Mouse (Mus musculus) liver, postnatal 0 days (tissue): ENCODE measurements at regions not wholly inside any gene's neighbourhood (a gene's known extent, or its start where the extent isn't known, plus 50 kb on each side); places are given as distances from the start of the nearest gene placed in this dataset.

Experiments used
- ATAC-seq: fragments of 200-750 bp; cut with Nextera tagmentation; 2 replicates; pipeline ENCODE4 v1.8.0; 2017; ENCODE audit warnings: mild to moderate bottlenecking, moderate library complexity
- DNase-seq: peaks from one replicate; pipeline ENCODE4 v3.0.0-alpha.2; 2016
- H3K27ac ChIP-seq: fragments of 300-500 bp; sonication (generic); 2 replicates; pipeline ENCODE4 v1.5.1; 2014; ENCODE audit warnings: antibody characterized with exemption, moderate library complexity, mild to moderate bottlenecking, low read depth
- H3K27me3 ChIP-seq: fragments of 300-500 bp; sonication (generic); 2 replicates; pipeline ENCODE4 v1.6.1; 2014; ENCODE audit warnings: low read length, control low read depth, mixed read lengths; ENCODE audit not compliant: insufficient read depth
- H3K36me3 ChIP-seq: fragments of 300-500 bp; sonication (generic); replicated peaks from 2 replicates; pipeline ENCODE4 v1.6.1; 2014; ENCODE audit warnings: mild to moderate bottlenecking, control low read depth, low read length, moderate library complexity, mixed read lengths; ENCODE audit not compliant: insufficient read depth
- H3K4me1 ChIP-seq: fragments of 300-500 bp; sonication (generic); 2 replicates; pipeline ENCODE4 v1.6.1; 2014; ENCODE audit warnings: antibody characterized with exemption, mild to moderate bottlenecking, control low read depth; ENCODE audit not compliant: insufficient read depth
- H3K4me2 ChIP-seq: fragments of 300-500 bp; sonication (generic); 2 replicates; pipeline ENCODE4 v1.6.1; 2014; ENCODE audit warnings: low read depth, mild to moderate bottlenecking, low read length, moderate library complexity, mixed read lengths
- H3K4me3 ChIP-seq: fragments of 300-500 bp; sonication (generic); 2 replicates; pipeline ENCODE4 v1.5.1; 2014; ENCODE audit warnings: low read depth, low read length
- H3K9ac ChIP-seq: fragments of 300-500 bp; sonication (generic); replicated peaks from 2 replicates; pipeline ENCODE4 v1.6.1; 2014; ENCODE audit warnings: mild to moderate bottlenecking, moderate library complexity
- H3K9me3 ChIP-seq: fragments of 300-500 bp; sonication (generic); 2 replicates; pipeline ENCODE4 v1.6.1; 2016; ENCODE audit warnings: mild to moderate bottlenecking, control low read depth, low read length, mixed read lengths
- CTCF ChIP-seq: sonication (generic); IDR thresholded peaks from 2 replicates; pipeline ENCODE4 v1.5.1; 2016; ENCODE audit warnings: antibody characterized with exemption, low read depth
- EP300 ChIP-seq: IDR thresholded peaks from 2 replicates; pipeline ENCODE4 v1.6.1; 2016; ENCODE audit warnings: antibody characterized with exemption, low read depth, mild to moderate bottlenecking
- WGBS: fragments of 180-500 bp; shearing (Covaris S2); extraction: QIAGEN DNeasy Blood & Tissue Kit; methylation state at CpG from one replicate; pipeline ENCODE4 v1.1.7; 2014; ENCODE audit not compliant: insufficient replicate concordance; 5-methylcytosine and 5-hydroxymethylcytosine counted together

DNA sequence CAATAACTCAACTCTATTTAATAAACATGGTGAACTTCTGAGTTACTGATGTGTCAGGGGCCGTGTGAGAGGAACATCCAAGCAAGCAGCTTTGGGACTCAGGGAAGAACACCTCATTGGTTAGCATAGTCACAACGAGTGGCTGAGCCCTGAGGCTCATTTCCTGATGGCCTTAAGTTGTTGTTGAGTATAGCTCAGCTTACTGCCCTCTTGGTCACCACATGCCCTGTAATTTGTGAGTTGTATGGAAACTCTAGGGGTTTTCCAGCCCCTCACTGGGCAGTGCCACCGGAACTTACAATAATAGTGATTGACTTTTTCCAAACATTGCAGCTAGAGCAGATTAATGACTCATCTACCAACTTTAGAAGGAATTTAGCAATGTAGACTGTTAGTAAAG, 173.4 kb downstream of the 1700129C05Rik start:
- ATAC-seq (no peak), DNase-seq (no peak)
- Histone ChIP-seq H3K9me3 (no peaks in the 10 kb centered on the region), H3K4me1 (no peaks in the 10 kb centered on the region), H3K27ac (no peak overlapping the region), H3K4me3 (no peak overlapping the region), H3K4me2 (no peak overlapping the region), H3K9ac (no peak overlapping the region), H3K36me3 (no peaks in the 10 kb centered on the region), H3K27me3 (no peaks in the 10 kb centered on the region)
- WGBS, result 61% methylated on average over 3 of the region's 3 CpGs
- TF ChIP-seq CTCF (no peak), EP300 (no peak)

DNA sequence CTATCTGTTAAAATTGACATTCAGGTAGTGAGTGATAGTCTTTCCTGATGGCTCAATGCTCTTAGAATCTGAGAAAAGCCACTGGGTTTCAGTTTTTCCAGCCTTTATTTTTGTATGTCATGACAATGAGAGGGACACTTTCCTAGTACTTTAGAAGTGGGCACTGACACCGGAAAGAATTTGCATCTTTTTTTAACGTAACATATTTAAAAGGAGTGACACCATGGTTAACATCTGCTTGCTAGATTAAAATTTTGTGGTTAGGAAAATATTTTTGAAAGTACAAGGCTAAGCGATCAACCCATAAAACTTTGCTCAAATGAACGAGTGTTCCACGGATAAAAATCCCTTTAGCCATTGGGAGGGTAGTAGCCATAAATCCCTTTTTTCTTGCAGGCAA, 174.7 kb downstream of the 1700129C05Rik start:
- Histone ChIP-seq H3K27ac (no peak overlapping the region), H3K4me1 (no peaks in the 10 kb centered on the region), H3K36me3 (no peaks in the 10 kb centered on the region), H3K9me3 (no peaks in the 10 kb centered on the region), H3K9ac (no peak overlapping the region), H3K27me3 (no peaks in the 10 kb centered on the region), H3K4me3 (no peak overlapping the region), H3K4me2 (no peak overlapping the region)
- no peak for TF ChIP-seq CTCF
- no peak for TF ChIP-seq EP300
- WGBS, result 77% methylated on average over 5 of the region's 5 CpGs
- DNase-seq (no peak), ATAC-seq (no peak)

DNA sequence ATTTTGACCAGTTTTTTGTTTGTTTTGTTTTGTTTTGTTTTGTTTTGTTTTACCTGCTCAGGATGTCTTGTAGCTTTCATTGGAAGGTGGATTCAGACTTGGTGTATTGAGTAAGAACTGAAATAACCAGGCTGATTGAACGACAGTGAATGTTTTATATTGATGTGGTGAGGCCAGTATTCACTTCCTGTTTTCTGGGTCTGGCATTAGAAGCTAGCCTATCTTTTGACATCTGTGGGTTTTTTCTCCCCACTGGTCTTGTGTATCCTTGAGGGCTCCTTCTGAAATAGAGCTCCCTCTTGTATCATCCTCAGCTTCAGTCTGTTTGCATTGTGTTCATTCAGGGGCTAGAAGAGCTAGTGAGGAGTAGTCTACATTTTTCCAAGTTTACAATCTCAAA, 175.5 kb downstream of the 1700129C05Rik start:
- H3K4me3 ChIP-seq, result no peak overlapping the region
- H3K9me3 ChIP-seq, result no peaks in the 10 kb centered on the region
- no peaks in the 10 kb centered on the region for H3K36me3 ChIP-seq
- DNase-seq (no peak), ATAC-seq (no peak)
- no peak overlapping the region for H3K9ac ChIP-seq
- no peak overlapping the region for H3K4me2 ChIP-seq
- H3K4me1 ChIP-seq, result no peaks in the 10 kb centered on the region
- 31% methylated on average over 1 of the region's 1 CpGs for WGBS
- H3K27ac ChIP-seq, result no peak overlapping the region
- TF ChIP-seq EP300 (no peak), CTCF (no peak)
- H3K27me3 ChIP-seq, result no peaks in the 10 kb centered on the region

GRCm38 (mm10) chr14:58944958-58945357, 197.7 kb downstream of the 1700129C05Rik start:
- no peaks in the 10 kb centered on the region for H3K9me3 ChIP-seq
- H3K27me3 ChIP-seq, result no peaks in the 10 kb centered on the region
- no peaks in the 10 kb centered on the region for H3K4me1 ChIP-seq
- TF ChIP-seq EP300 (no peak), CTCF (no peak)
- WGBS, result 82% methylated on average over 2 of the region's 2 CpGs
- no peak overlapping the region for H3K4me2 ChIP-seq
- H3K27ac ChIP-seq, result no peak overlapping the region
- DNase-seq (no peak), ATAC-seq (no peak)
- no peaks in the 10 kb centered on the region for H3K36me3 ChIP-seq
- no peak overlapping the region for H3K4me3 ChIP-seq
- no peak overlapping the region for H3K9ac ChIP-seq

DNA sequence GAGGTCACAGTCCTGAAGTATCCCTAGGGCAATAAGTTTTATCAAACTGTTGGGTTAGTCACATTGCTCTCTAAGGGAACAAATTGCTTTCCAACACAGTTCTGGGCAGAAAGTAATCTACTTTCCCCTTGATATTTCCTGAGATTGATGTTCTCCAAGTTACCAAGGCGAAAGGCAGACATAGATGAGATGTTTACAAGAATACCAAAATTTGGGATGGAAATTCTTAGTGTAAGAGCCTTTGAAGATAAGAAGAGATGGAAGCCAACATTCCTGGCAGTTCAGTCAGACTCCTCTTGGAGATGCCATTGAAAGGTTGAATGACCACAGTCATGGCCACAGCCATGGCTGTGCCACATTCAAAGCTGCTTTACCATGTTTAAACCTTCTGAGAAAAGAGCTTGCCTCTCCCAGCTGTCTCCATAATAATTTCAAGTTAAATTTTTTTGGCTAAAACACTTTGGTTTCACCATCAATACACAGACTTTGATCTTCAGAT, 199.4 kb downstream of the 1700129C05Rik start:
- no peak overlapping the region for H3K4me3 ChIP-seq
- 72% methylated on average over 1 of the region's 1 CpGs for WGBS
- H3K36me3 ChIP-seq, result no peaks in the 10 kb centered on the region
- no peak overlapping the region for H3K27ac ChIP-seq
- no peak for ATAC-seq
- DNase-seq, result no peak
- no peaks in the 10 kb centered on the region for H3K9me3 ChIP-seq
- H3K9ac ChIP-seq, result no peak overlapping the region
- no peaks in the 10 kb centered on the region for H3K4me1 ChIP-seq
- H3K27me3 ChIP-seq, result no peaks in the 10 kb centered on the region
- TF ChIP-seq CTCF, result no peak
- no peak for TF ChIP-seq EP300
- H3K4me2 ChIP-seq, result no peak overlapping the region

DNA sequence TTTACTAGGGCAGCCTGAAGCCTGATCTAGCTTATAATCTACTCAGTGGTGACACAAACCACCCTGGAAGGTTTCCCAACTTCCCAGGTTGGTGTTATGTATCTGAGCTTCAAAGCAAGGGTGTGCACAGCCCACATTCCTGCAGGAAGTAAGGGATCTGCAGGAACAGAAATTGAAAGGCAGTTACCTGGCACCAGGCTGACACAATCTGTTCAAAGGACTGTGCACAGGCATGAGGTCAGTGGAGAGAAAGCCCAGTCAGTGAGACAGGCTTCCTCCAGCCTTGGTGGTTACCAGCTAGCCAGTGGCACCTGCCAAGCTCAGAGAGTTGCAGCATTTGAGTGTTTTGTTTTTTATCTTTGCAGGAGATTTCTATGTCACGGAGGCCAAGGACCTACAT, 203.6 kb downstream of the 1700129C05Rik start:
- 61% methylated on average over 1 of the region's 1 CpGs for WGBS
- Histone ChIP-seq H3K4me3 (no peak overlapping the region), H3K27me3 (no peaks in the 10 kb centered on the region), H3K4me1 (no peaks in the 10 kb centered on the region), H3K9me3 (no peaks in the 10 kb centered on the region), H3K4me2 (no peak overlapping the region), H3K9ac (no peak overlapping the region), H3K36me3 (no peaks in the 10 kb centered on the region), H3K27ac (no peak overlapping the region)
- DNase-seq, result no peak
- no peak for ATAC-seq
- TF ChIP-seq CTCF (no peak), EP300 (no peak)

DNA sequence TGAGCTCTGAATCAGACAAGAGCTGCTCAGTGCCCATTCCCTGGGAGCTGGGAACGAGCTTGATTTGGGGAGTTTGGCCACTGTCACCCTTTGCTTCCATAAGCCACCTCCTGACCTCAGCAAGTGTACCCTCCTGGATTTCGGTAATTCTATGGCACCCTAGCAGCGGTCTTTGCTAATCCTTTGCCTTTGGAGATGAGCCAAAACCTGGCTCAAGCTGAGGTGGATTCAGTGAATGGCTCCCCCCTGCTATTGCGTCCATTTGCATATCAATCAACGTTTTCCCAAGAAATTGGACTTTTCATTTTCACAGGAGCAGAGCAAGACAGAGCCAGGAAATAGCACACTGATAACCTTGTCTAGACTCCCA, 204.1 kb downstream of the 1700129C05Rik start:
- WGBS, result 58% methylated on average over 5 of the region's 5 CpGs

More for the DNA sequence above, 204.1 kb downstream of the 1700129C05Rik start:
- Histone ChIP-seq H3K9ac (no peak overlapping the region), H3K36me3 (no peaks in the 10 kb centered on the region), H3K27me3 (no peaks in the 10 kb centered on the region), H3K27ac (no peak overlapping the region), H3K4me2 (no peak overlapping the region), H3K4me3 (no peak overlapping the region), H3K9me3 (no peaks in the 10 kb centered on the region), H3K4me1 (no peaks in the 10 kb centered on the region)
- ATAC-seq (no peak), DNase-seq (no peak)
- TF ChIP-seq CTCF, result no peak
- no peak for TF ChIP-seq EP300
